ENCODE assay signal across 8 mouse cellular contexts in genomic region chr9:78176201-78176727, GRCm38 (mm10). TPM values are rescaled to one million over a fixed set of nuclear protein-coding genes. Genes with fewer than 3 reads are reported as not detected.
DNase-seq lines count a peak whose midpoint lies in the region; ATAC-seq and TF ChIP-seq lines count a peak whose summit lies in the region.

No protein-coding gene starts in this region.

- H3K4me3 ChIP-seq in intestine, postnatal 0 days (ENCODE audit: low read depth, low read length) = peak overlapping the region; percentile 59
- H3K4me3 ChIP-seq in midbrain, embryonic 10.5 days = peak overlapping the region; percentile 66
- H3K4me3 ChIP-seq in small intestine, adult 2 months (ENCODE audit: low read depth, low read length) = peak overlapping the region; percentile 92

- H3K4me1 ChIP-seq in intestine, postnatal 0 days (replicated peaks; ENCODE audit: control insufficient read depth, insufficient read depth, low read length) = no peaks in the 10 kb centered on the region; the same call in 1 of the 2 replicates
- peaks cover 8% of the 10 kb centered on the region for H3K4me1 ChIP-seq in midbrain, embryonic 10.5 days
- no peaks in the 10 kb centered on the region for H3K4me1 ChIP-seq in small intestine, adult 2 months (ENCODE audit: control insufficient read depth, insufficient read depth, insufficient read length, low read length)

- peak; percentile 43 for ATAC-seq in intestine, postnatal 0 days

- no peaks in the 10 kb centered on the region for H3K9me3 ChIP-seq in intestine, postnatal 0 days (ENCODE audit: control insufficient read depth)
- H3K9me3 ChIP-seq in midbrain, embryonic 10.5 days (replicated peaks) = no peaks in the 10 kb centered on the region

- H3K9ac ChIP-seq in intestine, postnatal 0 days (ENCODE audit: low read depth, low read length) = peak overlapping the region; percentile 75

- H3K27ac ChIP-seq in intestine, postnatal 0 days (ENCODE audit: low read depth, low read length) = peak overlapping the region; percentile 99
- H3K27ac ChIP-seq in midbrain, embryonic 10.5 days (replicated peaks) = peak overlapping the region; percentile 93
- peak overlapping the region; percentile 99 for H3K27ac ChIP-seq in small intestine, adult 2 months (ENCODE audit: insufficient read depth, low read depth, low read length)

- intact Hi-C loops in left cerebral cortex, postnatal 4 days (cut with DNase I) = no loop called here

- TF ChIP-seq POLR2A in small intestine, adult 2 months (IDR thresholded peaks at IDR 0.05; ENCODE audit: low read depth, low read length) = no peak

- H3K36me3 ChIP-seq in intestine, postnatal 0 days (ENCODE audit: control insufficient read depth, insufficient read depth) = no peaks in the 10 kb centered on the region
- H3K36me3 ChIP-seq in midbrain, embryonic 10.5 days = no peaks in the 10 kb centered on the region
- H3K36me3 ChIP-seq in small intestine, adult 2 months (ENCODE audit: control insufficient read depth, insufficient read depth, low read length) = no peaks in the 10 kb centered on the region

- DNase-seq in ovary, adult 18-20 months (ENCODE audit: low spot score) = peak; percentile 57
- DNase-seq in ovary, postnatal 10 days (ENCODE audit: low spot score) = no peak
- peak; percentile 77 for DNase-seq in embryo, embryonic 11.5 days (ENCODE audit: low read depth, low spot score)
- DNase-seq in heart, adult 11 months = peak; percentile 96
- peak; percentile 72 for DNase-seq in left cerebral cortex, postnatal 4 days
- DNase-seq in midbrain, embryonic 10.5 days (ENCODE audit: low spot score) = peak; percentile 76

- TF ChIP-seq CTCF in intestine, postnatal 0 days (IDR thresholded peaks at IDR 0.05; ENCODE audit: low read depth) = peak; percentile 85
- peak; percentile 78; the same call in 1 of the 2 replicates for TF ChIP-seq CTCF in small intestine, adult 2 months (IDR thresholded peaks at IDR 0.05; ENCODE audit: extremely low read depth, insufficient read length, insufficient replicate concordance, low read depth, low read length)

- under 1% methylated on average over 22 of the region's 22 CpGs for WGBS in intestine, postnatal 0 days
- 2% methylated on average over 22 of the region's 22 CpGs for WGBS in midbrain, embryonic 10.5 days
- under 1% methylated on average over 22 of the region's 22 CpGs for WGBS in small intestine, adult 2 months

- peak overlapping the region; percentile 75 for H3K4me2 ChIP-seq in intestine, postnatal 0 days (replicated peaks; ENCODE audit: low read depth)

- H3K27me3 ChIP-seq in intestine, postnatal 0 days (replicated peaks; ENCODE audit: control insufficient read depth, insufficient read depth, low read length) = no peaks in the 10 kb centered on the region
- peaks cover 6% of the 10 kb centered on the region; the same call in 1 of the 2 replicates for H3K27me3 ChIP-seq in midbrain, embryonic 10.5 days (ENCODE audit: low read depth, poor library complexity, severe bottlenecking)
- H3K27me3 ChIP-seq in small intestine, adult 2 months (ENCODE audit: control insufficient read depth, insufficient read depth, low read length) = no peaks in the 10 kb centered on the region

RNA-seq across cellular contexts. Expression of gene Gsta4, which starts 6.3 kb away (rescaled TPM):
- 23.3 and 36.2 TPM in 2 replicates for polyA plus RNA-seq in intestine, postnatal 0 days (2015; fragmentation: Nextera tagmentation; extraction: Ambion mirVana)
- total RNA-seq in left cerebral cortex, postnatal 4 days (2021) = 10 to 100 TPM in 1 of 2 experiments, 1 to 10 TPM in 1; 9.8 to 10.4 TPM
- 35.6 and 53.6 TPM in 2 replicates for polyA plus RNA-seq in midbrain, embryonic 10.5 days (2016; fragmentation: Nextera tagmentation; extraction: Ambion mirVana)
- polyA plus RNA-seq in small intestine, adult 2 months (2012; rRNA removed) = 6.3 and 66.9 TPM in 2 replicates

RNA-seq across cellular contexts. Expression of gene Gsta1, which starts 54.2 kb away (rescaled TPM):
- 94.0 and 129 TPM in 2 replicates for polyA plus RNA-seq in intestine, postnatal 0 days (2015; fragmentation: Nextera tagmentation; extraction: Ambion mirVana)
- total RNA-seq in left cerebral cortex, postnatal 4 days (2021) = not detected
- not detected in 2 replicates for polyA plus RNA-seq in midbrain, embryonic 10.5 days (2016; fragmentation: Nextera tagmentation; extraction: Ambion mirVana)
- 14.6 and 148 TPM in 2 replicates for polyA plus RNA-seq in small intestine, adult 2 months (2012; rRNA removed)

Comparison
In these comparisons a context has a peak if more than half of its experiments do, and no peak if none do; other contexts are left out.
1. RNA of gene Gsta1, which starts 54.2 kb away (polyA plus RNA-seq): 94.0 to 129 TPM in intestine, postnatal 0 days and 14.6 to 148 TPM in small intestine, adult 2 months; not detected in midbrain, embryonic 10.5 days; every median in the first group is over 10 times any median in the second.
2. Peak in every context shown above with its lines, with median percentiles within 50 percentile points of each other: H3K27ac ChIP-seq and H3K4me3 ChIP-seq.